Mouse (Mus musculus): ENCODE data around the gene Lrrc66. TPM values are rescaled to one million over a fixed set of nuclear protein-coding genes. Genes with fewer than 3 reads are reported as not detected.

Lrrc66 gene
- polyA plus RNA-seq, 1 experiment from 2014 or later, result not detected

GRCm38 (mm10) chr5:73637337-73638107 lies 5.2 kb upstream of the Lrrc66 start:
- Histone ChIP-seq H3K9me3 (no peaks in the 10 kb centered on the region), H3K27ac (peak overlapping the region; percentile 60), H3K27me3 (replicated peaks) (no peaks in the 10 kb centered on the region), H3K4me2 (no peak overlapping the region), H3K36me3 (replicated peaks) (peaks cover 17% of the 10 kb centered on the region; the same call in 1 of the 2 replicates), H3K9ac (no peak overlapping the region), H3K4me3 (no peak overlapping the region), H3K4me1 (peaks cover 5% of the 10 kb centered on the region; the same call in 1 of the 2 replicates)
- peak; percentile 85 for ATAC-seq (replicated peaks)
- 44% methylated on average over 8 of the region's 8 CpGs for WGBS

- Histone ChIP-seq H3K9me3 (no peaks in the 10 kb centered on the region), H3K36me3 (replicated peaks) (peaks cover 17% of the 10 kb centered on the region; the same call in 1 of the 2 replicates), H3K27ac (no peak overlapping the region), H3K27me3 (replicated peaks) (no peaks in the 10 kb centered on the region), H3K4me2 (no peak overlapping the region), H3K4me3 (no peak overlapping the region), H3K9ac (no peak overlapping the region), H3K4me1 (peaks cover 5% of the 10 kb centered on the region; the same call in 1 of the 2 replicates)
- ATAC-seq (replicated peaks), result no peak
- 58% methylated on average over 8 of the region's 8 CpGs for WGBS
These were observed 815 bp upstream of the Lrrc66 start for GRCm38 (mm10) chr5:73633141-73633540.

GRCm38 (mm10) chr5:73631001-73631558 lies 1.2 kb downstream of the Lrrc66 start:
- Histone ChIP-seq H3K27ac (no peak overlapping the region), H3K9ac (no peak overlapping the region), H3K36me3 (replicated peaks) (peaks cover 17% of the 10 kb centered on the region; the same call in 1 of the 2 replicates), H3K4me3 (no peak overlapping the region), H3K9me3 (no peaks in the 10 kb centered on the region), H3K4me1 (no peaks in the 10 kb centered on the region), H3K4me2 (no peak overlapping the region), H3K27me3 (replicated peaks) (no peaks in the 10 kb centered on the region)
- ATAC-seq (replicated peaks), result no peak
- WGBS, result 22% methylated on average over 10 of the region's 10 CpGs

GRCm38 (mm10) chr5:73630141-73630540 lies 2.2 kb downstream of the Lrrc66 start:
- WGBS, result 89% methylated on average over 5 of the region's 5 CpGs
- no peak for ATAC-seq (replicated peaks)
- H3K4me3 ChIP-seq, result no peak overlapping the region
- H3K27ac ChIP-seq, result no peak overlapping the region
- no peak overlapping the region for H3K9ac ChIP-seq
- no peak overlapping the region for H3K4me2 ChIP-seq
- peaks cover 10% of the 10 kb centered on the region; the same call in 1 of the 2 replicates for H3K36me3 ChIP-seq (replicated peaks)
- H3K4me1 ChIP-seq, result no peaks in the 10 kb centered on the region
- H3K27me3 ChIP-seq (replicated peaks), result no peaks in the 10 kb centered on the region
- no peaks in the 10 kb centered on the region for H3K9me3 ChIP-seq

- Histone ChIP-seq H3K27me3 (replicated peaks) (no peaks in the 10 kb centered on the region), H3K36me3 (replicated peaks) (no peaks in the 10 kb centered on the region), H3K4me1 (no peaks in the 10 kb centered on the region), H3K9me3 (no peaks in the 10 kb centered on the region), H3K4me3 (no peak overlapping the region), H3K9ac (no peak overlapping the region), H3K27ac (no peak overlapping the region), H3K4me2 (no peak overlapping the region)
- WGBS, result 71% methylated on average over 15 of the region's 15 CpGs
- no peak for ATAC-seq (replicated peaks)
These were observed 4.3 kb downstream of the Lrrc66 start for GRCm38 (mm10) chr5:73627991-73628390.

- Histone ChIP-seq H3K4me2 (no peak overlapping the region), H3K9ac (no peak overlapping the region), H3K27ac (no peak overlapping the region), H3K9me3 (no peaks in the 10 kb centered on the region), H3K4me1 (no peaks in the 10 kb centered on the region), H3K4me3 (no peak overlapping the region), H3K27me3 (replicated peaks) (no peaks in the 10 kb centered on the region), H3K36me3 (replicated peaks) (no peaks in the 10 kb centered on the region)
- ATAC-seq (replicated peaks), result no peak
- WGBS, result 48% methylated on average over 4 of the region's 4 CpGs
These were observed 4.8 kb downstream of the Lrrc66 start for GRCm38 (mm10) chr5:73627559-73627958.

- no peak overlapping the region for H3K27ac ChIP-seq
- no peaks in the 10 kb centered on the region for H3K27me3 ChIP-seq (replicated peaks)
- no peaks in the 10 kb centered on the region for H3K4me1 ChIP-seq
- no peak for ATAC-seq (replicated peaks)
- no peaks in the 10 kb centered on the region for H3K36me3 ChIP-seq (replicated peaks)
- H3K4me3 ChIP-seq, result no peak overlapping the region
- WGBS, result 93% methylated on average over 7 of the region's 7 CpGs
- H3K9ac ChIP-seq, result no peak overlapping the region
- no peaks in the 10 kb centered on the region for H3K9me3 ChIP-seq
- no peak overlapping the region for H3K4me2 ChIP-seq
These were observed 5.5 kb downstream of the Lrrc66 start for GRCm38 (mm10) chr5:73626842-73627241.

- Histone ChIP-seq H3K4me2 (no peak overlapping the region), H3K27ac (no peak overlapping the region), H3K36me3 (replicated peaks) (no peaks in the 10 kb centered on the region), H3K27me3 (replicated peaks) (no peaks in the 10 kb centered on the region), H3K9ac (no peak overlapping the region), H3K9me3 (no peaks in the 10 kb centered on the region), H3K4me3 (no peak overlapping the region), H3K4me1 (no peaks in the 10 kb centered on the region)
- no peak for ATAC-seq (replicated peaks)
- WGBS, result 81% methylated on average over 1 of the region's 1 CpGs
These were observed 6.8 kb downstream of the Lrrc66 start for GRCm38 (mm10) chr5:73625505-73625904.

GRCm38 (mm10) chr5:73618969-73619368 lies 13.4 kb downstream of the Lrrc66 start:
- Histone ChIP-seq H3K4me2 (no peak overlapping the region), H3K36me3 (replicated peaks) (no peaks in the 10 kb centered on the region), H3K27ac (no peak overlapping the region), H3K4me1 (no peaks in the 10 kb centered on the region), H3K27me3 (replicated peaks) (no peaks in the 10 kb centered on the region), H3K4me3 (no peak overlapping the region), H3K9ac (no peak overlapping the region), H3K9me3 (no peaks in the 10 kb centered on the region)
- ATAC-seq (replicated peaks), result no peak
- 76% methylated on average over 1 of the region's 1 CpGs for WGBS

GRCm38 (mm10) chr5:73615211-73615610 lies 17.1 kb downstream of the Lrrc66 start:
- no peak overlapping the region for H3K4me2 ChIP-seq
- H3K4me1 ChIP-seq, result no peaks in the 10 kb centered on the region
- no peaks in the 10 kb centered on the region for H3K27me3 ChIP-seq (replicated peaks)
- no peak for ATAC-seq (replicated peaks)
- no peak overlapping the region for H3K27ac ChIP-seq
- H3K36me3 ChIP-seq (replicated peaks), result no peaks in the 10 kb centered on the region
- no peaks in the 10 kb centered on the region for H3K9me3 ChIP-seq
- 76% methylated on average over 7 of the region's 7 CpGs for WGBS
- no peak overlapping the region for H3K4me3 ChIP-seq
- H3K9ac ChIP-seq, result no peak overlapping the region

GRCm38 (mm10) chr5:73613296-73613695 lies 19.0 kb downstream of the Lrrc66 start:
- Histone ChIP-seq H3K4me3 (no peak overlapping the region), H3K9me3 (no peaks in the 10 kb centered on the region), H3K27me3 (replicated peaks) (no peaks in the 10 kb centered on the region), H3K4me1 (no peaks in the 10 kb centered on the region), H3K9ac (no peak overlapping the region), H3K27ac (no peak overlapping the region), H3K4me2 (no peak overlapping the region), H3K36me3 (replicated peaks) (no peaks in the 10 kb centered on the region)
- 91% methylated on average over 8 of the region's 8 CpGs for WGBS
- ATAC-seq (replicated peaks), result no peak

GRCm38 (mm10) chr5:73611071-73611470 lies 21.3 kb downstream of the Lrrc66 start:
- Histone ChIP-seq H3K27me3 (replicated peaks) (no peaks in the 10 kb centered on the region), H3K9ac (no peak overlapping the region), H3K9me3 (no peaks in the 10 kb centered on the region), H3K36me3 (replicated peaks) (no peaks in the 10 kb centered on the region), H3K4me3 (no peak overlapping the region), H3K4me2 (no peak overlapping the region), H3K27ac (no peak overlapping the region), H3K4me1 (no peaks in the 10 kb centered on the region)
- 88% methylated on average over 4 of the region's 4 CpGs for WGBS
- no peak for ATAC-seq (replicated peaks)

GRCm38 (mm10) chr5:73604964-73605363 lies 27.4 kb downstream of the Lrrc66 start:
- Histone ChIP-seq H3K27me3 (replicated peaks) (no peaks in the 10 kb centered on the region), H3K4me1 (0 out of 2 replicates have a peak, but pooled peaks cover 3% of the 10 kb centered on the region), H3K27ac (no peak overlapping the region), H3K9me3 (no peaks in the 10 kb centered on the region), H3K4me3 (no peak overlapping the region), H3K36me3 (replicated peaks) (no peaks in the 10 kb centered on the region), H3K9ac (no peak overlapping the region), H3K4me2 (no peak overlapping the region)
- WGBS, result 92% methylated on average over 6 of the region's 6 CpGs
- ATAC-seq (replicated peaks), result no peak
